Mouse (Mus musculus) heart, postnatal 0 days (tissue): Measurements from ENCODE around the gene Sox1. TPM values are rescaled to one million over a fixed set of nuclear protein-coding genes. Genes with fewer than 3 reads are reported as not detected.

Experiments used
- ATAC-seq: fragments of 200-750 bp; cut with Nextera tagmentation; 2 replicates; pipeline ENCODE4 v1.8.0; 2017; ENCODE audit warnings: low read depth, moderate number of reproducible peaks, moderate library complexity; ENCODE audit not compliant: insufficient read depth
- DNase-seq: peaks from one replicate; pipeline ENCODE4 v3.0.0-alpha.2; 2016; ENCODE audit warnings: low spot score
- H3K27ac ChIP-seq: fragments of 300-500 bp; sonication (generic); 2 replicates; pipeline ENCODE4 v1.5.1; 2014; ENCODE audit warnings: low read depth, mild to moderate bottlenecking
- H3K27me3 ChIP-seq: fragments of 300-500 bp; sonication (generic); 2 replicates; pipeline ENCODE4 v1.6.1; 2014; ENCODE audit warnings: low read length, mixed read lengths; ENCODE audit not compliant: control insufficient read depth, insufficient read depth
- H3K36me3 ChIP-seq: fragments of 300-500 bp; sonication (generic); replicated peaks from 2 replicates; pipeline ENCODE4 v1.6.1; 2014; ENCODE audit warnings: low read length, mixed read lengths; ENCODE audit not compliant: control insufficient read depth, insufficient read depth
- H3K4me1 ChIP-seq: fragments of 300-500 bp; sonication (generic); 2 replicates; pipeline ENCODE4 v1.6.1; 2014; ENCODE audit warnings: antibody characterized with exemption; ENCODE audit not compliant: control insufficient read depth, insufficient read depth
- H3K4me2 ChIP-seq: fragments of 300-500 bp; sonication (generic); 2 replicates; pipeline ENCODE4 v1.6.1; 2014; ENCODE audit warnings: low read depth, mild to moderate bottlenecking, low read length, moderate library complexity
- H3K4me3 ChIP-seq: fragments of 300-500 bp; sonication (generic); 2 replicates; pipeline ENCODE4 v1.5.1; 2014; ENCODE audit warnings: low read depth, low read length
- H3K9ac ChIP-seq: fragments of 300-500 bp; sonication (generic); replicated peaks from 2 replicates; pipeline ENCODE4 v1.6.1; 2014; ENCODE audit warnings: low read depth, low read length, mixed read lengths
- H3K9me3 ChIP-seq: fragments of 300-500 bp; sonication (generic); replicated peaks from 2 replicates; pipeline ENCODE4 v1.6.1; 2016; ENCODE audit warnings: low read length; ENCODE audit not compliant: control insufficient read depth
- CTCF ChIP-seq: IDR thresholded peaks from 2 replicates; pipeline ENCODE4 v1.5.1; 2016; ENCODE audit warnings: antibody characterized with exemption, control low read depth, low read depth
- EP300 ChIP-seq: IDR thresholded peaks from 2 replicates; pipeline ENCODE4 v1.6.1; 2016; ENCODE audit warnings: antibody characterized with exemption, low read depth
- WGBS: fragments of 180-500 bp; shearing (Covaris S2); extraction: QIAGEN DNeasy Blood & Tissue Kit; methylation state at CpG from one replicate; pipeline ENCODE4 v1.1.7; 2014; 5-methylcytosine and 5-hydroxymethylcytosine counted together
- polyA plus RNA-seq: library from polyadenylated mRNA; unstranded; fragments of >200 nt; fragmentation: Nextera tagmentation; extraction: Ambion mirVana; gene quantifications from 2 replicates; pipeline ENCODE4 v1.2.1, GENCODE M21; 2015
- total RNA-seq: library from RNA; depleted of rRNA; stranded (reverse); fragments of >200 nt; gene quantifications from 2 replicates; pipeline ENCODE4 v1.2.3, GENCODE M21; 2014; ENCODE audit warnings: low replicate concordance

Gene Sox1
- total and polyA plus RNA-seq, 2 experiments from 2014 or later, result not detected

DNA sequence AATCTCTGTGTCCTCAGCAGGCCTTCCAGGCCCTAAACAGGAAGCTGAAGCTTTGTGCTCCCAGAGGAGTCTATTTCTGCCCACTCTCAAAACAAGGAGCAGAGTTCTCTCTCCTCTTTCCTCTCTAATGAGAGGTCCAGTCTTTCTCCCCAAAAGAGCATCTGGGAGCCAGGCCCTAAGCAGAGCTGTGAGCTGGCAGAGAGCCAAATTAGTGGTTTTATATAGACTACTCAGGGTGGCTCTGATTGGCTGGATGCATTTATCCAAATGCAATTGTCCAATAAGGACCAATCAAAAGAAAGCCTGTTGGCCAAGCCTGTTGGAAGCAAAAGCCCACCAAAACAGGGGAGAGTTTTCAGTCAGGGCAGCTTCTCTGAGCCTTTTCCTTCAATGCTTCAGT lies 44.0 kb upstream of the Sox1 start:
- Histone ChIP-seq H3K9ac (no peak overlapping the region), H3K9me3 (no peaks in the 10 kb centered on the region), H3K4me3 (no peak overlapping the region), H3K27ac (no peak overlapping the region), H3K36me3 (no peaks in the 10 kb centered on the region), H3K27me3 (no peaks in the 10 kb centered on the region), H3K4me1 (peaks cover 4% of the 10 kb centered on the region; the same call in 1 of the 2 replicates), H3K4me2 (no peak overlapping the region)
- DNase-seq (no peak), ATAC-seq (no peak)
- TF ChIP-seq CTCF, result no peak
- TF ChIP-seq EP300, result no peak

DNA sequence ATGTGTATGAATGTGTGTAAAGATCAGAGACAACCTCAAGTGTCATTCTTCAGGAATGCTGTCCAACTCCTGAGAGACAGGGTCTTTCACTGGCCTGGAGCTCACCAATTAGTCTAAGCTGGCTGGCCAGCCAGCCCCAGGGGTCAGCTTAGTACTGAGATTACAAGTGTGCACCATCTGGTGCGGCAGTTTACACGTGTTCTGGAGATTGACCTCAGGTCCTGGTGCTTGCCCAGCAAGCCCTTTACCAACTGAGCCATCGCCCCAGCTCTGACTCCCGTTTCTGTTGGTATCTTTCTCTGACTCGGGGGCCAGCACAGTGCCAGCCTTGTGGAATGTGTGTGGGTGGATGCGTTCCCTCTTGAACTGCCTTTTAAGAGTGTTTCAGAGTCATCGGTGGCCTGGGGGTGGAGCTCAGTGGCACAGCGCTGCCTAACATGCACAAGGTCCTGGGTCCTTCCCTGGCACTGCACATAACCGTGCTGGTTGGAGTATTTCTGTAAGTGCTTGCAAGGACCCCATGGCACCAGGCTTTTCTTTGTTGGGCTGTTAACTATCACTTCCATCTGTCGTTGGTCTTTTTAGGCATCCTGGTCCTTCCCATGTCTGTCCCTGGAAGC lies 40.6 kb upstream of the Sox1 start:
- no peak for DNase-seq
- no peaks in the 10 kb centered on the region for H3K27me3 ChIP-seq
- no peak overlapping the region for H3K4me3 ChIP-seq
- no peak overlapping the region for H3K27ac ChIP-seq
- no peak overlapping the region for H3K4me2 ChIP-seq
- TF ChIP-seq EP300 (no peak), CTCF (no peak)
- H3K4me1 ChIP-seq, result peaks cover 4% of the 10 kb centered on the region; the same call in 1 of the 2 replicates
- H3K9ac ChIP-seq, result no peak overlapping the region
- WGBS, result 37% methylated on average over 10 of the region's 10 CpGs
- H3K36me3 ChIP-seq, result no peaks in the 10 kb centered on the region
- 0 out of 2 replicates have a peak, but pooled peaks have one; percentile 33 for ATAC-seq
- H3K9me3 ChIP-seq, result no peaks in the 10 kb centered on the region

DNA sequence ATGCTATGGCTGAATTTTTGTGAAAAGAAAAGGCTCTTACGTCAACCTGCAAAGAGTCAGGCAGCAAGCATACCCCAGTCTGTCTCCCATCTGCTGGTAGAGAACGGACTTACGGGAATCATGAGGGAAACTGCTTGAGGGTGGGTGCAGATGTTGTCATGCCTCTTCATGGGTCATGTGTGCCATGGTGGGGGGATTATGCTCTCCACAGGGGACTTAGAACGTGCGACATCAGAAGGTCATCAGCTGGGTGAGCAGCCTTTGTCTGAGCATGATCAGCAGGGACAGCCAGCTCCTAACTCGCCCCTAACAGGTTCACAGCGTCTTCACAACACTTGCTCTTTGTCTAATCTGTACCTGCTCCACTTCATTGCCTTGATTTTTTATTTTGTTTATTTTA lies 26.9 kb upstream of the Sox1 start:
- ATAC-seq, result no peak
- 61% methylated on average over 7 of the region's 7 CpGs for WGBS
- no peak for TF ChIP-seq CTCF
- no peak overlapping the region for H3K4me3 ChIP-seq
- H3K27me3 ChIP-seq, result peaks cover 5% of the 10 kb centered on the region; the same call in 1 of the 2 replicates
- H3K36me3 ChIP-seq, result no peaks in the 10 kb centered on the region
- no peaks in the 10 kb centered on the region for H3K9me3 ChIP-seq
- no peak for DNase-seq
- no peak overlapping the region for H3K9ac ChIP-seq
- H3K4me1 ChIP-seq, result no peaks in the 10 kb centered on the region
- no peak overlapping the region for H3K4me2 ChIP-seq
- H3K27ac ChIP-seq, result no peak overlapping the region

DNA sequence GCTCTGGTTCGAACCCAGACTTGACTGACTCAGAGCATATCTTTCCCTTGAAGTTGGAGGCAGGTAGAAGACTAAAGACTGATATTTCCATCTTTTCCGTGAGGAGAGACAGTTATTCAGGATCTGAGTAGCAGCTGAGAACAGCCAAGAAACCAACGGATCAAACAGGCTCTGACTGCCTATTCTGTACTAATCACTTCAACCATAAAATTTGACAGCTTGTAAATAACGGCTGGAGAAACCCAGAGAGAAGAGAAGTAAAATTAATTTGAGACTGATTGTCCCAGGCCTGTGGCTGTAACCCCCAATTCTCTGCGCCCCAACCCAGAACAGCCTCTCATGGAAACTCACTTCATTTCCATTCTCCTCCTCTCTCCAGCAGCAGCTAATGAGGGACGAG lies 26.2 kb upstream of the Sox1 start:
- no peak for TF ChIP-seq EP300
- TF ChIP-seq CTCF, result no peak
- no peak overlapping the region for H3K9ac ChIP-seq
- no peak overlapping the region for H3K4me3 ChIP-seq
- no peaks in the 10 kb centered on the region for H3K4me1 ChIP-seq
- peaks cover 5% of the 10 kb centered on the region; the same call in 1 of the 2 replicates for H3K27me3 ChIP-seq
- no peak overlapping the region for H3K4me2 ChIP-seq
- no peak for ATAC-seq
- no peak overlapping the region for H3K27ac ChIP-seq
- no peaks in the 10 kb centered on the region for H3K36me3 ChIP-seq
- 72% methylated on average over 6 of the region's 6 CpGs for WGBS
- no peak for DNase-seq
- H3K9me3 ChIP-seq, result no peaks in the 10 kb centered on the region

DNA sequence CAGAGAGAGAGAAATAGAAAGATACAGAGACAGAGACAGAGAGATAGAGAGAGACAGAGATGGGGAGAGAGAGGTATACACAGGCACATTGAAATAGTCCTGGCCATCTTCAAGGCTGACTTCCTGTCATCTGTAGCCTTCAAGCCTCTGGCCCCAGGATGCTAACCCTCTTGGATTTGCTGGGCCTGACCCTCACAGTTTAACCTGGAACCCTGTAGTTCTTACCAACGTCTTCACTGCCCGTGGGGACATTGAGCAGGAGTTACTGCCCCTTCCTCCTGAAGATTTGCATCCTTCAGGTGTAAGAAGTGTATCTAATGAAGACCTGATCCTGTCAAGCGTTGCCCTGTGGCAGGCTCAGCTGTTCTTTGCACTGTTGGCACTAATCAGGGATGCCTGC lies 14.0 kb upstream of the Sox1 start:
- Histone ChIP-seq H3K27ac (no peak overlapping the region), H3K27me3 (peaks cover 75% of the 10 kb centered on the region), H3K9ac (no peak overlapping the region), H3K4me2 (no peak overlapping the region), H3K4me1 (no peaks in the 10 kb centered on the region; the same call in 1 of the 2 replicates), H3K36me3 (no peaks in the 10 kb centered on the region), H3K4me3 (no peak overlapping the region), H3K9me3 (no peaks in the 10 kb centered on the region)
- TF ChIP-seq EP300 (no peak), CTCF (no peak)
- ATAC-seq, result no peak
- DNase-seq, result no peak
- 56% methylated on average over 3 of the region's 3 CpGs for WGBS
